Mouse (Mus musculus): ENCODE measurements around the gene Phf12. TPM values are rescaled to one million over a fixed set of nuclear protein-coding genes. Genes with fewer than 3 reads are reported as not detected.

Gene Phf12
- 14.5 and 16.6 TPM in 2 replicates for polyA plus RNA-seq (2014; fragmentation: Nextera tagmentation; extraction: Ambion mirVana)

GRCm38 (mm10) chr11:77982441-77982905 lies at the start of gene Phf12:
TSS of gene Phf12 (plus strand) at chr11:77982754.
- no peaks in the 10 kb centered on the region for H3K27me3 ChIP-seq (ENCODE audit: control insufficient read depth, insufficient read depth, low read length)
- peak within 1 kb of the TSS; percentile 84 for H3K4me2 ChIP-seq (ENCODE audit: low read depth, low read length)
- H3K36me3 ChIP-seq (replicated peaks; ENCODE audit: control insufficient read depth, insufficient read depth, low read depth, low read length), result no peaks in the 10 kb centered on the region
- peak within 1 kb of the TSS; percentile 95 for H3K9ac ChIP-seq (replicated peaks; ENCODE audit: low read length)
- no peaks in the 10 kb centered on the region for H3K9me3 ChIP-seq (replicated peaks; ENCODE audit: control insufficient read depth, low read length)
- DNase-seq (ENCODE audit: low spot score) (peak; percentile 99), ATAC-seq (replicated peaks; ENCODE audit: insufficient number of reproducible peaks, low FRiP score, low TSS enrichment, low read depth) (peak; percentile 85)
- no peaks in the 10 kb centered on the region for H3K4me1 ChIP-seq (ENCODE audit: control insufficient read depth, insufficient read depth, low read length)
- WGBS, result under 1% methylated on average over 59 of the region's 62 CpGs
- H3K27ac ChIP-seq (replicated peaks; ENCODE audit: low read depth, low read length), result peak within 1 kb of the TSS; percentile 84
- peak within 1 kb of the TSS; percentile 98 for H3K4me3 ChIP-seq (ENCODE audit: low read depth, low read length)

DNA sequence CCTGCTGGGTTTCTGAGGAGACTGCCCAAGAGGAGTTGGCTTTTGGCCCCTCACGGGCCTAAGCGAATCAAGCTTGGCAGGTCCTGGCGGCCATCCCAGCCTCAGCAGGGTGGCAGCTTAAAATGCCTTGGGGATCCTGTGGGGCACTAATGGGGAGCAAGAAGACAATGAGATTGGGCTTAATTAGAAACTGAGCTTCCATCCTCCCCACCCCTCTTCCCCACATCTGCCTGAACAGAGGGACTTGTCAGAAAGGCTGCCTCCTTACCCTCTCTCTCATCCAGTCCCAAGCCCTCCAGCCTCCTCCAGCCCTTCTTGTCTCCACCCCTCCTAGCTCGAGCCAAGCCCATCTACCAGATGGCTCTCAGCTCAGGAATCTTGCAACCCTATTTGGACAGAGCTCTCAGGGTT lies 48.4 kb upstream of the Phf12 start:
- no peak overlapping the region for H3K27ac ChIP-seq (replicated peaks; ENCODE audit: low read depth, low read length)
- H3K4me3 ChIP-seq (ENCODE audit: low read depth, low read length), result no peak overlapping the region
- 0% methylated on average over 4 of the region's 4 CpGs for WGBS
- ATAC-seq (replicated peaks; ENCODE audit: insufficient number of reproducible peaks, low FRiP score, low TSS enrichment, low read depth), result no peak
- H3K36me3 ChIP-seq (replicated peaks; ENCODE audit: control insufficient read depth, insufficient read depth, low read depth, low read length), result no peaks in the 10 kb centered on the region
- H3K4me1 ChIP-seq (ENCODE audit: control insufficient read depth, insufficient read depth, low read length), result no peaks in the 10 kb centered on the region; the same call in 1 of the 2 replicates
- DNase-seq (ENCODE audit: low spot score), result no peak
- no peak overlapping the region for H3K9ac ChIP-seq (replicated peaks; ENCODE audit: low read length)
- peaks cover 42% of the 10 kb centered on the region for H3K27me3 ChIP-seq (ENCODE audit: control insufficient read depth, insufficient read depth, low read length)
- no peaks in the 10 kb centered on the region for H3K9me3 ChIP-seq (replicated peaks; ENCODE audit: control insufficient read depth, low read length)
- H3K4me2 ChIP-seq (ENCODE audit: low read depth, low read length), result no peak overlapping the region

DNA sequence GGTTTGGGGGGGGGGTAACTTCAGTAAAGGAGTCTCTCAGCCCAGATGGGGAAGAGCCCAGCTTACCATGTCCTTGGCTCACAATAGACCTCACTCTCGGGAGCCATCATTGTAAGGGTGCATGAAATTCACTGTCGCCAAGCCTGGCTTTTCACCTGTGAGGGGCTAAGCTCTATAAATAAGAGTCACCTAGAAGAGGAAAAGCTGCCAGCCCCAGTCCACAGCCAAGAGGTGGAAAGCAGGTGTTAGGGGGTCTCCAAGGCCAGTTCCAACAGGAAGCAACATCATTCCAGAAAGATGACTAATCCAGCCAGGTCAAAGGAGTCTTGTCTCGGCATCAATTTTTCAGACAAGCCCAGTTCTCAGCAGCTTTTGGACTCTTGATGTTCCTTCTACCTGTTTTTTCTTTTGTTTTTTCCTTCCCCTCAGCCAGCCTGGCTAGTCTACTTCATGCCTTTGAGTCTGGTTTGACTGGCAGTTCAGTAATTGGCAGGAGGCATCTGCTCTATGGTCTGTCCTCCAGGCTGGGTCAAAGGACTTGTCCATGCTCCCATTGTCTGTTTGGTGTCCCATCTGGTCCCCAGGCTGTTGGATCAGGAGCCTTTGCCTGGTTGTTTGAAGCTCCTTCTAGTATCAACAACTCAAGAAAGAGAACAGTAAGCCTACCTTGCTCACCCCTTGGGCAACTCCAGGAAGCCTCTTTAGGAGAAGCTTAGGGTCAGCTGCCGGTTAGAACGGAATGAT lies 47.8 kb upstream of the Phf12 start:
- Histone ChIP-seq H3K4me1 (ENCODE audit: control insufficient read depth, insufficient read depth, low read length) (no peaks in the 10 kb centered on the region; the same call in 1 of the 2 replicates), H3K36me3 (replicated peaks; ENCODE audit: control insufficient read depth, insufficient read depth, low read depth, low read length) (no peaks in the 10 kb centered on the region), H3K9me3 (replicated peaks; ENCODE audit: control insufficient read depth, low read length) (no peaks in the 10 kb centered on the region), H3K9ac (replicated peaks; ENCODE audit: low read length) (no peak overlapping the region), H3K4me2 (ENCODE audit: low read depth, low read length) (no peak overlapping the region), H3K27ac (replicated peaks; ENCODE audit: low read depth, low read length) (no peak overlapping the region), H3K4me3 (ENCODE audit: low read depth, low read length) (no peak overlapping the region), H3K27me3 (ENCODE audit: control insufficient read depth, insufficient read depth, low read length) (peaks cover 42% of the 10 kb centered on the region)
- WGBS, result 38% methylated on average over 5 of the region's 5 CpGs
- ATAC-seq (replicated peaks; ENCODE audit: insufficient number of reproducible peaks, low FRiP score, low TSS enrichment, low read depth) (no peak), DNase-seq (ENCODE audit: low spot score) (no peak)

GRCm38 (mm10) chr11:77936846-77937245 lies 45.7 kb upstream of the Phf12 start:
- no peak overlapping the region for H3K9ac ChIP-seq (replicated peaks; ENCODE audit: low read length)
- no peak for DNase-seq (ENCODE audit: low spot score)
- H3K27me3 ChIP-seq (ENCODE audit: control insufficient read depth, insufficient read depth, low read length), result peaks cover 31% of the 10 kb centered on the region
- no peaks in the 10 kb centered on the region for H3K9me3 ChIP-seq (replicated peaks; ENCODE audit: control insufficient read depth, low read length)
- 6% methylated on average over 8 of the region's 8 CpGs for WGBS
- no peaks in the 10 kb centered on the region for H3K4me1 ChIP-seq (ENCODE audit: control insufficient read depth, insufficient read depth, low read length)
- no peaks in the 10 kb centered on the region for H3K36me3 ChIP-seq (replicated peaks; ENCODE audit: control insufficient read depth, insufficient read depth, low read depth, low read length)
- no peak overlapping the region for H3K4me2 ChIP-seq (ENCODE audit: low read depth, low read length)
- no peak overlapping the region for H3K27ac ChIP-seq (replicated peaks; ENCODE audit: low read depth, low read length)
- ATAC-seq (replicated peaks; ENCODE audit: insufficient number of reproducible peaks, low FRiP score, low TSS enrichment, low read depth), result no peak
- no peak overlapping the region for H3K4me3 ChIP-seq (ENCODE audit: low read depth, low read length)

GRCm38 (mm10) chr11:77937649-77938410 lies 44.7 kb upstream of the Phf12 start:
- WGBS, result 18% methylated on average over 4 of the region's 4 CpGs
- no peak overlapping the region for H3K27ac ChIP-seq (replicated peaks; ENCODE audit: low read depth, low read length)
- no peak for ATAC-seq (replicated peaks; ENCODE audit: insufficient number of reproducible peaks, low FRiP score, low TSS enrichment, low read depth)

DNA sequence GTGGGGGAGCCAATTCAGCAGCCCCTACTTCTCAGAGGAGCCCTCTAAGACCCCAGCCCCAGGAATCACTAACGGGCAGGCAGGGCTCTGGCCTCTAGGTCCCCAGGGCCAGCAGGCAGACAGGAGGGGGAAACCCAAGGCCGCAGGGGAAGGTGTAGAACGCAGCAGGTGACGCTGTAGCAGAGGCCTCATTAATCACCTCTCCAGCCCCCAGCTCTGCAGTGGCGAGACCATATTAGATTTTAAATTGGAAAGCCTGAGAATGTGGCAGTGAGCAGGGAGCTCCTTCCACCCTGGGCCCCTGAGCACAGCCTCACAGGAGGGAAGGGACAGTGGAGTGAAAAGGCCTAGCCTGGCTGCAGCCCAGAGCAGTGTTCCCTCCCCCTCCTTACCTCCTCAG lies 40.3 kb upstream of the Phf12 start:
- DNase-seq (ENCODE audit: low spot score) (no peak), ATAC-seq (replicated peaks; ENCODE audit: insufficient number of reproducible peaks, low FRiP score, low TSS enrichment, low read depth) (no peak)
- no peak overlapping the region for H3K9ac ChIP-seq (replicated peaks; ENCODE audit: low read length)
- no peak overlapping the region for H3K4me3 ChIP-seq (ENCODE audit: low read depth, low read length)
- H3K4me2 ChIP-seq (ENCODE audit: low read depth, low read length), result no peak overlapping the region
- H3K27ac ChIP-seq (replicated peaks; ENCODE audit: low read depth, low read length), result no peak overlapping the region
- WGBS, result 17% methylated on average over 5 of the region's 5 CpGs
- H3K27me3 ChIP-seq (ENCODE audit: control insufficient read depth, insufficient read depth, low read length), result no peaks in the 10 kb centered on the region
- no peaks in the 10 kb centered on the region for H3K9me3 ChIP-seq (replicated peaks; ENCODE audit: control insufficient read depth, low read length)
- H3K36me3 ChIP-seq (replicated peaks; ENCODE audit: control insufficient read depth, insufficient read depth, low read depth, low read length), result no peaks in the 10 kb centered on the region
- no peaks in the 10 kb centered on the region for H3K4me1 ChIP-seq (ENCODE audit: control insufficient read depth, insufficient read depth, low read length)

More at GRCm38 (mm10) chr11:77937649-77938410, 44.7 kb upstream of the Phf12 start:
- Histone ChIP-seq H3K4me2 (ENCODE audit: low read depth, low read length) (no peak overlapping the region), H3K9me3 (replicated peaks; ENCODE audit: control insufficient read depth, low read length) (no peaks in the 10 kb centered on the region), H3K36me3 (replicated peaks; ENCODE audit: control insufficient read depth, insufficient read depth, low read depth, low read length) (no peaks in the 10 kb centered on the region), H3K4me3 (ENCODE audit: low read depth, low read length) (no peak overlapping the region), H3K9ac (replicated peaks; ENCODE audit: low read length) (no peak overlapping the region), H3K27me3 (ENCODE audit: control insufficient read depth, insufficient read depth, low read length) (peaks cover 23% of the 10 kb centered on the region), H3K4me1 (ENCODE audit: control insufficient read depth, insufficient read depth, low read length) (no peaks in the 10 kb centered on the region)
- DNase-seq (ENCODE audit: low spot score), result no peak

GRCm38 (mm10) chr11:77947860-77948259 lies 34.7 kb upstream of the Phf12 start:
- no peaks in the 10 kb centered on the region for H3K4me1 ChIP-seq (ENCODE audit: control insufficient read depth, insufficient read depth, low read length)
- 0 out of 2 replicates have a peak overlapping the region, but pooled peaks have one; percentile 9 for H3K9ac ChIP-seq (replicated peaks; ENCODE audit: low read length)
- H3K4me3 ChIP-seq (ENCODE audit: low read depth, low read length), result no peak overlapping the region
- H3K27ac ChIP-seq (replicated peaks; ENCODE audit: low read depth, low read length), result no peak overlapping the region
- no peak overlapping the region for H3K4me2 ChIP-seq (ENCODE audit: low read depth, low read length)
- H3K9me3 ChIP-seq (replicated peaks; ENCODE audit: control insufficient read depth, low read length), result no peaks in the 10 kb centered on the region
- no peaks in the 10 kb centered on the region for H3K36me3 ChIP-seq (replicated peaks; ENCODE audit: control insufficient read depth, insufficient read depth, low read depth, low read length)
- H3K27me3 ChIP-seq (ENCODE audit: control insufficient read depth, insufficient read depth, low read length), result peaks cover 4% of the 10 kb centered on the region; the same call in 1 of the 2 replicates
- DNase-seq (ENCODE audit: low spot score) (peak; percentile 49), ATAC-seq (replicated peaks; ENCODE audit: insufficient number of reproducible peaks, low FRiP score, low TSS enrichment, low read depth) (peak; percentile 75)
- 4% methylated on average over 9 of the region's 9 CpGs for WGBS

Measured in embryonic facial prominence, embryonic 11.5 days (tissue).